Mouse (Mus musculus) heart, embryonic 12.5 days (tissue): ENCODE measurements around the gene Ccdc42. TPM values are rescaled to one million over a fixed set of nuclear protein-coding genes. Genes with fewer than 3 reads are reported as not detected.
A peak's percentile ranks its signal among the peaks of the same experiment; 100 is the strongest.

Experiments
- ATAC-seq: fragments of 200-750 bp; cut with Nextera tagmentation; 2 replicates; pipeline ENCODE4 v1.8.0; 2017; ENCODE audit warnings: moderate TSS enrichment, moderate library complexity; ENCODE audit not compliant: insufficient number of reproducible peaks, low FRiP score
- H3K27ac ChIP-seq: fragments of 300-500 bp; sonication (generic); 2 replicates; pipeline ENCODE4 v1.5.1; 2016; ENCODE audit warnings: mild to moderate bottlenecking, moderate library complexity; ENCODE audit not compliant: poor library complexity, severe bottlenecking
- H3K27me3 ChIP-seq: fragments of 300-500 bp; sonication (generic); replicated peaks from 2 replicates; pipeline ENCODE4 v1.6.1; 2016; ENCODE audit warnings: mild to moderate bottlenecking, moderate library complexity
- H3K36me3 ChIP-seq: fragments of 300-500 bp; sonication (generic); 2 replicates; pipeline ENCODE4 v1.6.1; 2016; ENCODE audit warnings: mild to moderate bottlenecking, moderate library complexity
- H3K4me1 ChIP-seq: fragments of 300-500 bp; sonication (generic); replicated peaks from 2 replicates; pipeline ENCODE4 v1.6.1; 2016; ENCODE audit warnings: mild to moderate bottlenecking
- H3K4me2 ChIP-seq: fragments of 300-500 bp; sonication (generic); 2 replicates; pipeline ENCODE4 v1.6.1; 2016; ENCODE audit warnings: mild to moderate bottlenecking, moderate library complexity
- H3K4me3 ChIP-seq: fragments of 300-500 bp; sonication (generic); 2 replicates; pipeline ENCODE4 v1.5.1; 2016; ENCODE audit warnings: mild to moderate bottlenecking
- H3K9ac ChIP-seq: fragments of 300-500 bp; sonication (generic); 2 replicates; pipeline ENCODE4 v1.6.1; 2016; ENCODE audit warnings: mild to moderate bottlenecking, moderate library complexity
- H3K9me3 ChIP-seq: fragments of 300-500 bp; sonication (generic); replicated peaks from 2 replicates; pipeline ENCODE4 v1.6.1; 2016; ENCODE audit warnings: mild to moderate bottlenecking, moderate library complexity
- WGBS: fragments of 180-500 bp; shearing (Covaris S2); methylation state at CpG from one replicate; pipeline ENCODE4 v1.1.7; 2016; 5-methylcytosine and 5-hydroxymethylcytosine counted together
- polyA plus RNA-seq: library from polyadenylated mRNA; unstranded; fragments of >200 nt; fragmentation: Nextera tagmentation; extraction: Ambion mirVana; gene quantifications from 2 replicates; pipeline ENCODE4 v1.2.1, GENCODE M21; 2016

Gene Ccdc42
- polyA plus RNA-seq, 1 experiment from 2014 or later: 0.46 TPM

GRCm38 (mm10) chr11:68585890-68586289, 931 bp upstream of the Ccdc42 start:
- Histone ChIP-seq H3K27me3 (no peaks in the 10 kb centered on the region), H3K36me3 (no peaks in the 10 kb centered on the region), H3K4me2 (no peak overlapping the region), H3K27ac (no peak overlapping the region), H3K4me3 (no peak overlapping the region), H3K4me1 (peaks cover 11% of the 10 kb centered on the region), H3K9ac (no peak overlapping the region), H3K9me3 (no peaks in the 10 kb centered on the region)
- peak; percentile 65; the same call in 1 of the 2 replicates for ATAC-seq
- 17% methylated on average over 3 of the region's 3 CpGs for WGBS

- peaks cover 42% of the 10 kb centered on the region for H3K4me1 ChIP-seq
- 63% methylated on average over 8 of the region's 8 CpGs for WGBS
- no peaks in the 10 kb centered on the region for H3K9me3 ChIP-seq
- H3K9ac ChIP-seq: no peak overlapping the region
- no peak overlapping the region for H3K27ac ChIP-seq
- H3K4me3 ChIP-seq: no peak overlapping the region
- no peak overlapping the region for H3K4me2 ChIP-seq
- ATAC-seq: peak; percentile 40; the same call in 1 of the 2 replicates
- no peaks in the 10 kb centered on the region for H3K36me3 ChIP-seq
- no peaks in the 10 kb centered on the region for H3K27me3 ChIP-seq
Observed at GRCm38 (mm10) chr11:68589055-68589809, 2.4 kb downstream of the Ccdc42 start.

- no peak for ATAC-seq
- H3K4me3 ChIP-seq: no peak overlapping the region
- H3K4me1 ChIP-seq: peaks cover 46% of the 10 kb centered on the region
- H3K27ac ChIP-seq: peak overlapping the region; percentile 31; the same call in 1 of the 2 replicates
- no peaks in the 10 kb centered on the region for H3K9me3 ChIP-seq
- 35% methylated on average over 5 of the region's 5 CpGs for WGBS
- no peak overlapping the region for H3K4me2 ChIP-seq
- no peaks in the 10 kb centered on the region for H3K27me3 ChIP-seq
- H3K9ac ChIP-seq: no peak overlapping the region
- no peaks in the 10 kb centered on the region for H3K36me3 ChIP-seq
Observed at GRCm38 (mm10) chr11:68591708-68592107, 4.9 kb downstream of the Ccdc42 start.

- peaks cover 52% of the 10 kb centered on the region for H3K4me1 ChIP-seq
- H3K4me2 ChIP-seq: no peak overlapping the region
- WGBS: 10% methylated on average over 3 of the region's 3 CpGs
- ATAC-seq: no peak
- H3K36me3 ChIP-seq: no peaks in the 10 kb centered on the region
- H3K4me3 ChIP-seq: no peak overlapping the region
- H3K9ac ChIP-seq: no peak overlapping the region
- no peaks in the 10 kb centered on the region for H3K27me3 ChIP-seq
- peak overlapping the region; percentile 57 for H3K27ac ChIP-seq
- no peaks in the 10 kb centered on the region for H3K9me3 ChIP-seq
Observed at GRCm38 (mm10) chr11:68593247-68593646, 6.4 kb downstream of the Ccdc42 start.

DNA sequence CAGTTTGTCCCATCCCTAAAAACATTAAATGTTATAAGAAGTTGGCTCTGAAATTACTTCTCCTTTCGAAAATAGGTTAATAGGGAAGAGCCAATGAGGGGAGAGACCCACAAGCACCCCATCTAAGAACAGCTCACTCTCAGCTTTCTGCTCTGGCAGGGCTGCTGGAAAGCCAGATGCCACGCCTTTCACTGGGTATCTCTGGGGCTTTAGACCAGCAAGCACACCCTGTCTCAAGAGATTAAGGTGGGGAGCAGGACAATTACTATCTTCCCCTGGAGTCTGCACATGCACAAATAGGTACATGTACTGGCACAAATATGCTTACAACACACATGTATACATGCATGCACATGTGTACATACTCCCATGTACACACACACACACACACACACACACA, 11.1 kb downstream of the Ccdc42 start:
- 89% methylated on average over 2 of the region's 2 CpGs for WGBS
- peaks cover 59% of the 10 kb centered on the region for H3K4me1 ChIP-seq
- H3K36me3 ChIP-seq: no peaks in the 10 kb centered on the region
- H3K4me2 ChIP-seq: no peak overlapping the region
- no peak overlapping the region for H3K9ac ChIP-seq
- H3K9me3 ChIP-seq: no peaks in the 10 kb centered on the region
- ATAC-seq: no peak
- no peaks in the 10 kb centered on the region for H3K27me3 ChIP-seq
- no peak overlapping the region for H3K4me3 ChIP-seq
- H3K27ac ChIP-seq: no peak overlapping the region

DNA sequence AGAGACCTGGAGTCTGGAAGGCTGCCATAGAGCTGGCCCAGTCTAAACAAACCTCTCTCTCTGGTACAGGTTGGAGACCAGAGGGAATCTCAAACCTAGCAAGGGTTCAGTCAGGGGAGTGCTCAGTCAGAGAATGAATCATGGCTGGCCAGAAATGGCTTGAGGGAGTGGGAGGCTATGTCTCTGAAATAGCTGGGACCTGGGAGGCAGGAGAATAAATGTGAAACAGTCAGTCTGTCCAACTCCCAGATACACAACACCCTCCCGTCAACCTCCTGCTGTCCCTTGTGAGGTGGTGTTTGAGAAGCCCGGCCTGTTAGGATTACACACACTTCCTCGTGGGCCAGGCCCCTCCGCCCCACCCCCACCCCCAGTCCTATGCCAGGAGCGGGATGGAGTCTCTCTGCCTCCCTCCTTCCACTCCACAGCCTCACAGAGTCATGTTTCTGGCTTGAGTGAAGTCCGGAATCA, 13.8 kb downstream of the Ccdc42 start:
- Histone ChIP-seq H3K4me2 (no peak overlapping the region), H3K9ac (no peak overlapping the region)

GRCm38 (mm10) chr11:68601486-68601991, 14.7 kb downstream of the Ccdc42 start:
- peak overlapping the region; percentile 97 for H3K27ac ChIP-seq
- ATAC-seq: 0 out of 2 replicates have a peak, but pooled peaks have one; percentile 30
- 7% methylated on average over 9 of the region's 9 CpGs for WGBS
- H3K36me3 ChIP-seq: no peaks in the 10 kb centered on the region
- H3K27me3 ChIP-seq: no peaks in the 10 kb centered on the region
- peaks cover 47% of the 10 kb centered on the region for H3K4me1 ChIP-seq
- peak overlapping the region; percentile 21; the same call in 1 of the 2 replicates for H3K9ac ChIP-seq
- peak overlapping the region; percentile 33; the same call in 1 of the 2 replicates for H3K4me2 ChIP-seq
- H3K4me3 ChIP-seq: no peak overlapping the region
- H3K9me3 ChIP-seq: no peaks in the 10 kb centered on the region

More for the DNA sequence above, 13.8 kb downstream of the Ccdc42 start:
- 16% methylated on average over 6 of the region's 6 CpGs for WGBS
- peak; percentile 45; the same call in 1 of the 2 replicates for ATAC-seq
- Histone ChIP-seq H3K4me1 (peaks cover 48% of the 10 kb centered on the region), H3K27me3 (no peaks in the 10 kb centered on the region), H3K27ac (peak overlapping the region; percentile 97), H3K9me3 (no peaks in the 10 kb centered on the region), H3K4me3 (no peak overlapping the region), H3K36me3 (no peaks in the 10 kb centered on the region)

GRCm38 (mm10) chr11:68602200-68602931, 15.5 kb downstream of the Ccdc42 start:
- 6% methylated on average over 8 of the region's 8 CpGs for WGBS
- ATAC-seq: peak; percentile 76
- peak overlapping the region; percentile 21; the same call in 1 of the 2 replicates for H3K9ac ChIP-seq

GRCm38 (mm10) chr11:68607046-68607445, 20.2 kb downstream of the Ccdc42 start:
- H3K4me1 ChIP-seq: peaks cover 28% of the 10 kb centered on the region
- no peak for ATAC-seq
- H3K4me2 ChIP-seq: no peak overlapping the region
- H3K9me3 ChIP-seq: no peaks in the 10 kb centered on the region
- H3K27me3 ChIP-seq: no peaks in the 10 kb centered on the region
- no peak overlapping the region for H3K27ac ChIP-seq
- H3K36me3 ChIP-seq: no peaks in the 10 kb centered on the region
- no peak overlapping the region for H3K4me3 ChIP-seq
- 83% methylated on average over 2 of the region's 2 CpGs for WGBS
- no peak overlapping the region for H3K9ac ChIP-seq

More at GRCm38 (mm10) chr11:68602200-68602931, 15.5 kb downstream of the Ccdc42 start:
- H3K4me1 ChIP-seq: peaks cover 38% of the 10 kb centered on the region
- H3K4me2 ChIP-seq: peak overlapping the region; percentile 33
- no peak overlapping the region for H3K4me3 ChIP-seq
- H3K36me3 ChIP-seq: no peaks in the 10 kb centered on the region
- H3K9me3 ChIP-seq: no peaks in the 10 kb centered on the region
- H3K27ac ChIP-seq: peak overlapping the region; percentile 97
- no peaks in the 10 kb centered on the region for H3K27me3 ChIP-seq

DNA sequence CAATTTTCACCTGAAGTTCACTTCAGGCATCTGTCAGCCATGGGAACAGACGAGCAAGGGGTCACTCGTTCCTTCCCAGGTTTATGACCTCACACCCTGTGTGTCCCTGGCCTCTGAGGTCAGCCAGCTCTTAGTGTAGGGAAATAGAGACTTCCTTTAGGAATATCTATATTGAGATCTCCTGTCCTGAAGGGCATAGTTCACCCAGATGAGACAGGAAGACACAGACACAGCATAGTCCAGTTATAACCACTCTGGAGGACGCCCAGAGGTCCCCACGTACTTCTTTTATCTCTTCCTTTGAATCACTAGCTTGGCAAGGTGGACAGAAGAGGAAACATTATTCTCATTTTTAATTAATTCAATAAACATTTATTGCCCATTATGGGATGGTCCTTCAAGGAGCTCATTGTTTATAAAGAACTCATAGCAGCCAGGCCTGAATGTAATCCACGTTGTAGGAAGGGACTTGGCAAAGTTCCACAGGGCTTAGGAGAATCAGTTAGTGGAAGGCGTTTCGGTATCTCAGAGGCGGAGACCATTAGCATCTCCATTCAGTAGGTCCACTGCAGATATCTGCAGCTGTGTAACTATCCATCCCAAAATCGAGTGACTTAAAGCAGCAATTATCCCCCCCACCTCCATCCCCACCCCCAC, 23.2 kb downstream of the Ccdc42 start:
- 47% methylated on average over 9 of the region's 9 CpGs for WGBS
- ATAC-seq: no peak
- H3K9ac ChIP-seq: no peak overlapping the region
- no peak overlapping the region for H3K4me3 ChIP-seq
- H3K27ac ChIP-seq: no peak overlapping the region
- H3K36me3 ChIP-seq: no peaks in the 10 kb centered on the region
- H3K4me2 ChIP-seq: no peak overlapping the region
- H3K4me1 ChIP-seq: peaks cover 31% of the 10 kb centered on the region
- H3K9me3 ChIP-seq: no peaks in the 10 kb centered on the region
- H3K27me3 ChIP-seq: no peaks in the 10 kb centered on the region
